Mouse (Mus musculus) small intestine, adult 2 months (tissue): ENCODE results near the gene Setdb1.

Experiments used
- CTCF ChIP-seq: fragments of 200-500 bp; IDR thresholded peaks from 2 replicates; pipeline ENCODE4 v1.5.1; 2012; ENCODE audit warnings: low read depth, mild to moderate bottlenecking, control low read depth, inconsistent platforms, low read length, moderate library complexity, mixed read lengths; ENCODE audit not compliant: insufficient replicate concordance, insufficient read length; ENCODE audit errors: extremely low read depth
- POLR2A ChIP-seq: fragments of 200-500 bp; IDR thresholded peaks from 2 replicates; pipeline ENCODE4 v1.6.1; 2012; ENCODE audit warnings: low read depth, mild to moderate bottlenecking, control low read depth, inconsistent platforms, low read length, moderate library complexity

GRCm38 (mm10) chr3:95284501-95285281 lies 72.3 kb downstream of the Setdb1 start:
- TF ChIP-seq POLR2A (no peak), CTCF (no peak)
